Mouse (Mus musculus) forebrain, embryonic 15.5 days (tissue): ENCODE data around the gene Ugt1a7c. TPM values are rescaled to one million over a fixed set of nuclear protein-coding genes. Genes with fewer than 3 reads are reported as not detected.
"Not testable (repeated sequence)": the region's sequence is repeated elsewhere in the genome, so short reads cannot be mapped to it uniquely, and the experiment has no call there.

Source experiments
- ATAC-seq: fragments of 200-750 bp; cut with Nextera tagmentation; replicated peaks from 2 replicates; pipeline ENCODE4 v1.8.0; 2017; ENCODE audit warnings: mild to moderate bottlenecking, moderate TSS enrichment, moderate library complexity
- H3K27ac ChIP-seq: fragments of 300-500 bp; sonication (generic); replicated peaks from 2 replicates; pipeline ENCODE4 v1.5.1; 2015; ENCODE audit warnings: mild to moderate bottlenecking, inconsistent platforms
- H3K27me3 ChIP-seq: fragments of 300-500 bp; sonication (generic); 2 replicates; pipeline ENCODE4 v1.6.1; 2015; ENCODE audit warnings: inconsistent platforms
- H3K36me3 ChIP-seq: fragments of 300-500 bp; sonication (generic); 2 replicates; pipeline ENCODE4 v1.6.1; 2015; ENCODE audit warnings: mild to moderate bottlenecking, inconsistent platforms
- H3K4me1 ChIP-seq: fragments of 300-500 bp; sonication (generic); 2 replicates; pipeline ENCODE4 v1.6.1; 2015; ENCODE audit warnings: inconsistent platforms
- H3K4me2 ChIP-seq: fragments of 300-500 bp; sonication (generic); replicated peaks from 2 replicates; pipeline ENCODE4 v1.6.1; 2015; ENCODE audit warnings: mild to moderate bottlenecking, inconsistent platforms
- H3K4me3 ChIP-seq: fragments of 300-500 bp; sonication (generic); 2 replicates; pipeline ENCODE4 v1.5.1; 2015; ENCODE audit warnings: mild to moderate bottlenecking, inconsistent platforms
- H3K9ac ChIP-seq: fragments of 300-500 bp; sonication (generic); replicated peaks from 2 replicates; pipeline ENCODE4 v1.6.1; 2015; ENCODE audit warnings: mild to moderate bottlenecking, inconsistent platforms
- H3K9me3 ChIP-seq: fragments of 300-500 bp; sonication (generic); 2 replicates; pipeline ENCODE4 v1.6.1; 2016; ENCODE audit warnings: inconsistent platforms
- WGBS: fragments of 180-500 bp; shearing (Covaris S2); methylation state at CpG from one replicate; pipeline ENCODE4 v1.1.7; 2015; ENCODE audit warnings: mixed read lengths; 5-methylcytosine and 5-hydroxymethylcytosine counted together
- polyA plus RNA-seq: library from polyadenylated mRNA; unstranded; fragments of >200 nt; fragmentation: Nextera tagmentation; extraction: Ambion mirVana; gene quantifications from 2 replicates; pipeline ENCODE4 v1.2.1, GENCODE M21; 2015

Gene Ugt1a7c
- polyA plus RNA-seq, 1 experiment from 2014 or later: 0.60 TPM

DNA sequence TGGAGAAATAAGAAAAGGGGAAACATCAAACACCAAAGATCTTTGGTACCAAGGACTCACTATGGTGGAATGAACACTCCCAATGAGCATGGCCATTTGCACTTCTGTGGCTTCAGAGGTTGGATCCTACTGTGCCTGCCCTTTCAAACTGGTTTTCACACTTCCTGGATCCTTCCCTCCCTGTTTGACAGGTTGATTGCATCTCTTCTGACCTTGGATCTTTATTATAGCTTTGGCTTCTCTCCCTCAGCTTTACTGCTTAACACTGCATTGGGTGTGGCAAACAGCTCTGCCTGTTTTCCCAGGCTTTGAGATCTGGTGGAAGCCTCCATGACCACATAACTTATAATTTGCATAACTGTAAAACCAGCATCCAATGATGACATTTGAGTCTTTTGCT lies 125.5 kb downstream of the Ugt1a7c start:
- Histone ChIP-seq H3K27ac (no peak overlapping the region), H3K4me1 (no peaks in the 10 kb centered on the region), H3K36me3 (no peaks in the 10 kb centered on the region), H3K27me3 (no peaks in the 10 kb centered on the region), H3K9ac (no peak overlapping the region), H3K4me2 (no peak overlapping the region), H3K4me3 (no peak overlapping the region), H3K9me3 (peaks cover 24% of the 10 kb centered on the region)
- no peak for ATAC-seq

DNA sequence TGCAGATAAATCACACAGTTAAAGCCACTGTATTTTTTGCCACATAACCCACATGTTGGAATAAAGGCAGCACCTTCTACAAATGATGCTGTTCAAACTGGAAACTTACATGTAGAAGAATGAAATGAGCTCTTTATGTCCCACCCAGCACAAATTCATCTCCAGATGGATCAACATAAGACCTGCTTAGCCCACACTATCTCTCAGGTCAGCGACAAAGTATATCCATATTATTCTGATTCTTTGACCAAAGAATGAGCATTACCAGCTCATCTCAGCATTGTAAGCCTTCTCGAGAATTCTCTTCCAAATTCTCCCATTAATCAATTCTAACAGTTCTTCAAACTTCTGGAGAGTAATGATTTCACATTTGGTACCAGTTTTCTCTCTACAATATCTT lies 127.4 kb downstream of the Ugt1a7c start:
- Histone ChIP-seq H3K4me1 (no peaks in the 10 kb centered on the region), H3K4me2 (no peak overlapping the region), H3K9ac (no peak overlapping the region), H3K9me3 (peaks cover 27% of the 10 kb centered on the region), H3K36me3 (no peaks in the 10 kb centered on the region), H3K27me3 (no peaks in the 10 kb centered on the region), H3K27ac (no peak overlapping the region), H3K4me3 (no peak overlapping the region)
- 57% methylated on average over 2 of the region's 2 CpGs for WGBS
- ATAC-seq: no peak

DNA sequence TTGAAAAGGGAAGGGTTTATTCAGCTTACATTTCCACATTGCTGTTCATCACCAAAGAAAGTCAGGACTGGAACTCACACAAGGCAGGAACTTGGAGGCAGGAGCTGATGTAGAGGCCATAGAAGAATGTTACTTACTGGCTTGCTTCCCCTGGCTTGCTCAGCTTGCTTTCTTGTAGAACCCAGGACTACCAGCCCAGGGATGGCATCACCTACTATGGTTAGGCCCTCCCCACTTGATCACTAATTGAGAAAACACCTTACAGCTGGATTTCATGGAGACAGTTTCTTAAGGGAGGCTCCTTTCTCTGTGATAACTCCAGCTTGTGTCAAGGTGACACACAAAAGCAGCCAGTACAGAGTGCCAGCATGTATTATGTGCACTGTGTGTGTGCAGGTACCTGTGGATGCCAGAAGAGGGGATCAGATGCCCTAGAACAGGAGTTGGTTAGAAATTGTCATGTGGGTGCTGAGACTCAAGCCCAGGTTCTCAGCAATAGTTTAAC lies 128.2 kb downstream of the Ugt1a7c start:
- H3K9ac ChIP-seq, ATAC-seq, H3K36me3 ChIP-seq, H3K4me3 ChIP-seq, H3K4me1 ChIP-seq, H3K4me2 ChIP-seq, H3K27ac ChIP-seq, H3K27me3 ChIP-seq: not testable (repeated sequence)
- H3K9me3 ChIP-seq: peaks cover 31% of the 10 kb centered on the region

DNA sequence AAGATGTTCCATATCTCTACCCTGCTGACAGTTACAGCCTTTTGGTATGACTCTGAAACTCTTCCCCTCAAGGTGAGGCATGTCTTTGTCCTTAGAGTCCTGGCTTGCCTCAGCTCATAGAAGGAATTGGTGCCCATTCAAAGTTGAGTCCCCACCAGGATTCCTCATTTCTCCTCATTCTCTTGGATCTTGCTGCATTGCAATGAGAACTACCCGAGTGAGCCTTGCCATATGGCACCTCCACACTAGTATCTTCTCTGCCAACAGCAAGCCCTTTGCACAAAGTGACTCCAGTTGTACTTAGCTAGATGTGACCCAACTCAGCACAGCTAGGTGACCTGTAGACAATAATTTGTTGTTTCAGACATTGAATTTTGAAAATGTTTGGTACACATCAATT lies 128.7 kb downstream of the Ugt1a7c start:
- H3K4me1 ChIP-seq: no peaks in the 10 kb centered on the region
- ATAC-seq: no peak

DNA sequence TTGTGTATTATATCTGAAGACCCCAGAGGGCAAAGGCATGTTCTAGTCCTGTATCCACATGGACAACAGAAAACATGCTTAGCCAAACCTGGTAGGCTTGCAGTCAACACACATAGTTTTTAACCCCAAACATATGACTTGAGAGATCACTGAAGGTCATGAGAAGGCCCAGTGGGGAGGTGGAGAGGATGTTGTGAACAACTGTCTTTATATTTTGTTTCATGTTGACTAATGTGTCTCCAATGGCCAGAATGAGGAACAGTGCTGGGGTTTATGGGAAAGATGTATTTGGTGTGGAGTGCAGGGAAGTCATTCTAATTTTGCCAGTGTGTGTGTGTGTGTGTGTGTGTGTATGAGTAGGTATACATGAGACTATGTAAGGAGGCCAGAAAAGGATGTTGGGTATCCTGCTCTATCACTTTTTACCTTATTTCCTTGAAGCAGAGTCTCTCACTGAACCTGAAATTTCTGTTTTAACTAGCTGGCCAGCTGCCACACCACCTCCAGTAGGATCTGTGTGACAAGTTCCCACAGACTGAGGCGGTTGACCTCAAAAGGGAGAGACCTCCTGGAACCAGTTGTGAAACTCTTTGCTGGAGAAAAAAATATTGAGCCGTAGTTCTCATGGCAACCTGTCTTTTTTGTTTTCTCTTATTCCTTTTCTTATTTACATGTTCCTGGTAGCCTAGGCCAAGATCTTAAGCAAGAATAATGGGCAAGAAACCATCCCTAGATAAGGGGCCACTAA lies 129.3 kb downstream of the Ugt1a7c start:
- H3K4me2 ChIP-seq: no peak overlapping the region
- H3K4me3 ChIP-seq: no peak overlapping the region
- H3K9me3 ChIP-seq: peaks cover 42% of the 10 kb centered on the region
- H3K27me3 ChIP-seq: no peaks in the 10 kb centered on the region
- H3K27ac ChIP-seq: no peak overlapping the region
- H3K4me1 ChIP-seq: no peaks in the 10 kb centered on the region
- ATAC-seq: no peak
- 70% methylated on average over 2 of the region's 2 CpGs for WGBS
- H3K36me3 ChIP-seq: no peaks in the 10 kb centered on the region
- H3K9ac ChIP-seq: no peak overlapping the region

More for the DNA sequence above, 128.7 kb downstream of the Ugt1a7c start:
- 51% methylated on average over 1 of the region's 1 CpGs for WGBS
- H3K36me3 ChIP-seq: no peaks in the 10 kb centered on the region
- H3K9ac ChIP-seq: no peak overlapping the region
- no peak overlapping the region for H3K27ac ChIP-seq
- no peak overlapping the region for H3K4me3 ChIP-seq
- H3K9me3 ChIP-seq: peaks cover 36% of the 10 kb centered on the region
- H3K27me3 ChIP-seq: no peaks in the 10 kb centered on the region
- H3K4me2 ChIP-seq: no peak overlapping the region

DNA sequence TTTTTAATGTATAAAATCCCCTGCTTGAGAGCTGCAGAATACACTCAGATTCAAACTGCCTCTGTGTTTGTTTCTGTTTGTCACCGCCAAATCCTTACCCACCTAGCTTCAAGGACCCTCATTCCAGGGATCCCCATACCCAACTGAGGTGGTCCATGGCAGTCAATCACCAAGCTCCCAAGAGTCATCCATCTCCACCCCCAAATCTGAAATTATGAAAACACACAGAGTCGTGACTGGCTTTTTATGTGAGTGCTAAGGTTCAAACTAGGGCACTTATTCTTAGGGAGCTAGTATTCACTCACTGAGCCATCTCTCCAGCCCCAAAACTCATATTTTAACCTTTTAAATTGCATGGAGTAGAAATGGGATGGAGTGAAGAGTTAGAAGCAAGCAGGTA lies 130.4 kb downstream of the Ugt1a7c start:
- WGBS: 37% methylated on average over 2 of the region's 2 CpGs

DNA sequence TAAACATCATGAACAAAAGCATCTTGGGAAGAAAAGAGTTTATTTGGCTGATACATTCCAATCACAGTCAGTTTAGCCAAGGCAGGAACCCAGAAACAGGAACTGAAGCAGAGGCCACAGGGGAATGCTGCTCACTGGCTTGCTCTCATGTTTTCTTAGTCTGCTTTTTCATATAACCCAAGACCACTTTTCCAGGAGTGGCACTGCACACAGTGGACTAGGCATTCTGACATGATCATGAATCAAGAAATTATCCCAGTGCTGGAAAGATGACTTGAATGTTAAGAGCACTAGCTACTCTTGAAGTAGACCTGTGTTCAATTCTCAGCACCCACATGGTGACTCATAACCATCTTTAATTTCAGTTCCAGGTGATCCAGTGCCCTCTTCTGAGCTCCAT lies 130.9 kb downstream of the Ugt1a7c start:
- Histone ChIP-seq H3K27ac (no peak overlapping the region), H3K9ac (no peak overlapping the region), H3K4me3 (no peak overlapping the region), H3K4me1 (no peaks in the 10 kb centered on the region), H3K9me3 (peaks cover 56% of the 10 kb centered on the region), H3K36me3 (no peaks in the 10 kb centered on the region), H3K4me2 (no peak overlapping the region), H3K27me3 (no peaks in the 10 kb centered on the region)
- no peak for ATAC-seq

More for the DNA sequence above, 130.4 kb downstream of the Ugt1a7c start:
- not testable (repeated sequence) for H3K27me3 ChIP-seq, ATAC-seq, H3K4me3 ChIP-seq, H3K4me1 ChIP-seq, H3K9ac ChIP-seq, H3K4me2 ChIP-seq, H3K36me3 ChIP-seq, H3K27ac ChIP-seq
- peaks cover 52% of the 10 kb centered on the region for H3K9me3 ChIP-seq

DNA sequence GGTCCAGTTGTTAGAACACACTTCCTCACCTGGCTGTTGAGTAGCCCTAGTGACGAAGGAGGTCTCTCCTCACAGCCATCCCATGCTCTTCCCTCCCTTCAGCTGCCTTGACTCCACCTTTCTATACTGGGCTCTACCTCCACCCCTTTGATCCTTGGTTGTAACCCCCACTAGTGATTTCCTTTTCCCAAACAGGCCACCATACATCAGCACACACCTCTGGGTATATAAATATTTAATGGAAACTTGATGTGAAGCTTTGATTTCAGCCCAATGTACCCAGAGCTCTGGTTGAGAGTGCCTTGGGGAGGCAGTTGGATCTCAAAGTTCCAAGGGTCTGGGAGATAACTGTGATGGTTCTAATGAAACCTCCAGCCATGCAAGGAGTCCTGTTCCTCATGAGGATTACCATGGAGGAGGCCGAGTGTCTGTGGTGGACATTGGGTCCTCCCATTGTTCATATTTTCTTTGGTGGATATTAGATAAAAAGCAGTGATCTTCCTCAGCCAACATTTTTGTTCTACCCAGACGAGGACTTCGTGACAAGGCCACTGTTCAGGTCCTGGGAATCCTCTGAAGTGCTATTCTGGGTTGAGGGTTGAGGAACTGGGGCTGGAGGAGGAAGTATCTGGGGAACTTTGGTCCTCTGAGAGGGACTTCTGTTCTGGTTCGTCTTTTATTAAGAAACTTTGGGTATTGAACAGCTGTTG lies 132.0 kb downstream of the Ugt1a7c start, which contains the start of gene Mroh2a:
Gene Mroh2a (plus strand): TSS at position 317 of the 710 bp plus-strand sequence.
- Histone ChIP-seq H3K27me3 (no peaks in the 10 kb centered on the region), H3K27ac (no peak within 1 kb of the TSS), H3K9ac (no peak within 1 kb of the TSS), H3K4me2 (no peak within 1 kb of the TSS), H3K4me3 (no peak within 1 kb of the TSS), H3K4me1 (no peaks in the 10 kb centered on the region), H3K9me3 (peaks cover 67% of the 10 kb centered on the region), H3K36me3 (no peaks in the 10 kb centered on the region)
- no peak for ATAC-seq
- 54% methylated on average over 5 of the region's 5 CpGs for WGBS

DNA sequence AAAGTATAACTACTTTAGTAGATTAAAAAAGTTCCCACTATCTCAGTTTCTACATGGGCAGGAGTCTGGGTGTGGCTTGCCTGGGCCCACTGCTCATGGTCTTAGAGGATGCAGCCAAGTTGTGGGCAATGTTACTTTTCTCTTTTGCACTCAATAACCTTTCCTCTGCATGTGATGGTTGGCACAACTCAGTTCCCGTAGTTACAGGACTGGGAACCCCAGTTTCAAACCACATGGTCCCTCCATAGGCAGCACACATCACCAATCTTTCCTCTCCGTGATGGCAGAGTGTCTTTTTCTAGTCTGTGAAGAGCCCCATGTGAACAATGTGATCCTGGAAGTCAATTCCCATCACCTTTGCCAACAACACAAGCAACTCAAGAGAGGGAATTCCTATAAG lies 132.6 kb downstream of the Ugt1a7c start:
- H3K27ac ChIP-seq: no peak overlapping the region
- peaks cover 71% of the 10 kb centered on the region for H3K9me3 ChIP-seq
- no peak overlapping the region for H3K9ac ChIP-seq
- H3K4me3 ChIP-seq: no peak overlapping the region
- ATAC-seq: no peak
- H3K4me2 ChIP-seq: no peak overlapping the region
- no peaks in the 10 kb centered on the region for H3K27me3 ChIP-seq
- H3K36me3 ChIP-seq: no peaks in the 10 kb centered on the region
- WGBS: 56% methylated on average over 2 of the region's 2 CpGs
- H3K4me1 ChIP-seq: no peaks in the 10 kb centered on the region

DNA sequence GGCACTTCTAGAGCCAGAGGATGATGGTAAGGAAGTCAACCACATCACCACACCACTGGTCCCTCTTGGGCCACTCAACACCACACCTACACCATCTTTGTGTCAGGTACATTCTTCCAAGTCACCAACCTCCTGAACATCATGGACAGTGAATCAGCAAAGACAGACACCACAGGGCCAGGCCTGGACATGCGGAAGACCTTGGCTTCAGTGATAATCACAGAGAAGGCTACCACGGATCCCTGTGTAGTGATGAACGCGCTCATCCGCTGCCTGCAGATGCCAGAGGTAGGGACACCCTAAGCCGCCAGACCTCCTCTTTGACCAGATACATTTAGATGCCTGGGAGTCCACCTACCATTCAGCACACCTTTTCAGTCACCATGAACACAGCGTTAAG lies 133.3 kb downstream of the Ugt1a7c start:
- Histone ChIP-seq H3K4me3 (no peak overlapping the region), H3K36me3 (no peaks in the 10 kb centered on the region), H3K9me3 (peaks cover 77% of the 10 kb centered on the region), H3K4me1 (no peaks in the 10 kb centered on the region), H3K27ac (no peak overlapping the region), H3K4me2 (no peak overlapping the region), H3K9ac (no peak overlapping the region), H3K27me3 (no peaks in the 10 kb centered on the region)
- WGBS: 72% methylated on average over 7 of the region's 7 CpGs
- no peak for ATAC-seq

DNA sequence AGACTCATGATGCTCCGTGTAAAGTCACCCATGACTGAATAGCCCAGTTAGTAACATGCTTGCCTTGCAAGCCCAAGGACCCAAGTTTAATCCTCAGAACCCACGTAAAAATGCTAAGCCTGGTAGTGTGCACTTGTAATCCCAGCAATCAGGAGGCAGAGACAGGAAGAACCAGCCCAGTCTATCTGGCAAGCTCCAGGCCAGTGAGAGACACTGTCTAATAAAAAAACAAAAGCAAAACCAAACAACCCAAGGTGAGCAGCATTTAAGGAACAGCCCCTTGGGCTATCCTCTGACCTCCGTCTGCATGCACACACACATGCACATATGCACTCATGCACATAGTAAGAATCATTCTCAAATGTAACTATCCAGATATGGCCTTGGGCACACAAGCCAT lies 134.7 kb downstream of the Ugt1a7c start:
- no peak overlapping the region for H3K4me2 ChIP-seq
- no peak for ATAC-seq
- H3K4me1 ChIP-seq: no peaks in the 10 kb centered on the region
- no peak overlapping the region for H3K9ac ChIP-seq
- no peaks in the 10 kb centered on the region for H3K27me3 ChIP-seq
- no peaks in the 10 kb centered on the region for H3K36me3 ChIP-seq
- no peak overlapping the region for H3K27ac ChIP-seq
- peaks cover 89% of the 10 kb centered on the region for H3K9me3 ChIP-seq
- no peak overlapping the region for H3K4me3 ChIP-seq
- 78% methylated on average over 3 of the region's 3 CpGs for WGBS

DNA sequence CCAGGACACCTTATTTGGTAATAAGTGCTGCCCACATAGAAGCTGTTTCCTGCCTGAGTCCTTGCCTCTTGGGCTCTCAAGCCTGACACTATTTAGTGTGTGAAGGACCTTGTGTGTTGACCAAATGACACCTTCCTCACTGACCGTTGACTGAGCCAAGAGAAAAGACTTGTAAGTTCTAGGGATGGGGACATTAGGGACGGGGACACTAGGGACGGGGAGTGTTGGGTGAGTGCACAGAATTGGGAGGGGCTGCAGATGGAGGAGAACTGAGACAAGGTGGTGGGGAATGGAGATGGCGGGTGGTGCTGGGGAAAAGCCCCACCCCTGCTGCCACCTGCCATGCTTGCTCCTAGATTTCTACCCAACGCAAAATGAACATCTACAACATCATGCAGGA lies 135.1 kb downstream of the Ugt1a7c start:
- ATAC-seq: no peak
- 89% methylated on average over 5 of the region's 5 CpGs for WGBS
- H3K4me2 ChIP-seq: no peak overlapping the region
- no peaks in the 10 kb centered on the region for H3K36me3 ChIP-seq
- no peaks in the 10 kb centered on the region for H3K27me3 ChIP-seq
- no peaks in the 10 kb centered on the region for H3K4me1 ChIP-seq
- H3K4me3 ChIP-seq: no peak overlapping the region
- H3K9ac ChIP-seq: no peak overlapping the region
- no peak overlapping the region for H3K27ac ChIP-seq
- H3K9me3 ChIP-seq: peaks cover 93% of the 10 kb centered on the region
